Mouse (Mus musculus) lung, embryonic 15.5 days (tissue): ENCODE measurements around the gene Kazn. TPM values are rescaled to one million over a fixed set of nuclear protein-coding genes. Genes with fewer than 3 reads are reported as not detected.

ENCODE experiments used
- ATAC-seq: fragments of 200-750 bp; cut with Nextera tagmentation; 2 replicates; pipeline ENCODE4 v1.8.0; 2017; ENCODE audit warnings: moderate number of reproducible peaks, borderline replicate concordance; ENCODE audit not compliant: low FRiP score, low TSS enrichment; ENCODE audit errors: extremely low read depth
- H3K27ac ChIP-seq: fragments of 300-500 bp; sonication (generic); 2 replicates; pipeline ENCODE4 v1.5.1; 2015; ENCODE audit warnings: moderate library complexity, mild to moderate bottlenecking, inconsistent platforms
- H3K27me3 ChIP-seq: fragments of 300-500 bp; sonication (generic); 2 replicates; pipeline ENCODE4 v1.6.1; 2015; ENCODE audit warnings: inconsistent platforms
- H3K36me3 ChIP-seq: fragments of 300-500 bp; sonication (generic); 2 replicates; pipeline ENCODE4 v1.6.1; 2015; ENCODE audit warnings: inconsistent platforms
- H3K4me1 ChIP-seq: fragments of 300-500 bp; sonication (generic); 2 replicates; pipeline ENCODE4 v1.6.1; 2015; ENCODE audit warnings: inconsistent platforms
- H3K4me2 ChIP-seq: fragments of 300-500 bp; sonication (generic); 2 replicates; pipeline ENCODE4 v1.6.1; 2015; ENCODE audit warnings: inconsistent platforms, mild to moderate bottlenecking, moderate library complexity
- H3K4me3 ChIP-seq: fragments of 300-500 bp; sonication (generic); 2 replicates; pipeline ENCODE4 v1.5.1; 2015; ENCODE audit warnings: mild to moderate bottlenecking, inconsistent platforms
- H3K9ac ChIP-seq: fragments of 300-500 bp; sonication (generic); 2 replicates; pipeline ENCODE4 v1.6.1; 2015; ENCODE audit warnings: inconsistent platforms
- H3K9me3 ChIP-seq: fragments of 300-500 bp; sonication (generic); 2 replicates; pipeline ENCODE4 v1.6.1; 2016; ENCODE audit warnings: inconsistent platforms
- WGBS: fragments of 180-500 bp; shearing (Covaris S2); methylation state at CpG from one replicate; pipeline ENCODE4 v1.1.7; 2015; 5-methylcytosine and 5-hydroxymethylcytosine counted together
- polyA plus RNA-seq: library from polyadenylated mRNA; unstranded; fragments of >200 nt; fragmentation: Nextera tagmentation; extraction: Ambion mirVana; gene quantifications from 2 replicates; pipeline ENCODE4 v1.2.1, GENCODE M21; 2015

Kazn gene
- 13.3 and 13.6 TPM in 2 replicates for polyA plus RNA-seq

- peak within 1 kb of the TSS; percentile 96 for H3K4me2 ChIP-seq
- peak within 1 kb of the TSS; percentile 77 for H3K9ac ChIP-seq
- peak within 1 kb of the TSS; percentile 82 for H3K4me3 ChIP-seq
- H3K27ac ChIP-seq = peak within 1 kb of the TSS; percentile 78
- 11% methylated on average over 24 of the region's 46 CpGs for WGBS
- no peaks in the 10 kb centered on the region for H3K27me3 ChIP-seq
- peaks cover 42% of the 10 kb centered on the region for H3K4me1 ChIP-seq
- no peaks in the 10 kb centered on the region for H3K36me3 ChIP-seq
- ATAC-seq = peak; percentile 89
- no peaks in the 10 kb centered on the region for H3K9me3 ChIP-seq
Observed at GRCm38 (mm10) chr4:142239240-142240126, at the start of gene Kazn. Gene Kazn (minus strand): TSS chr4:142239401.

- no peak overlapping the region for H3K9ac ChIP-seq
- no peaks in the 10 kb centered on the region for H3K27me3 ChIP-seq
- WGBS = 78% methylated on average over 2 of the region's 2 CpGs
- H3K4me1 ChIP-seq = no peaks in the 10 kb centered on the region
- no peak overlapping the region for H3K4me2 ChIP-seq
- no peak overlapping the region for H3K4me3 ChIP-seq
- ATAC-seq = no peak
- H3K36me3 ChIP-seq = no peaks in the 10 kb centered on the region
- H3K9me3 ChIP-seq = no peaks in the 10 kb centered on the region
- no peak overlapping the region for H3K27ac ChIP-seq
Observed at GRCm38 (mm10) chr4:142285471-142285870, 46.3 kb upstream of the Kazn start.

DNA sequence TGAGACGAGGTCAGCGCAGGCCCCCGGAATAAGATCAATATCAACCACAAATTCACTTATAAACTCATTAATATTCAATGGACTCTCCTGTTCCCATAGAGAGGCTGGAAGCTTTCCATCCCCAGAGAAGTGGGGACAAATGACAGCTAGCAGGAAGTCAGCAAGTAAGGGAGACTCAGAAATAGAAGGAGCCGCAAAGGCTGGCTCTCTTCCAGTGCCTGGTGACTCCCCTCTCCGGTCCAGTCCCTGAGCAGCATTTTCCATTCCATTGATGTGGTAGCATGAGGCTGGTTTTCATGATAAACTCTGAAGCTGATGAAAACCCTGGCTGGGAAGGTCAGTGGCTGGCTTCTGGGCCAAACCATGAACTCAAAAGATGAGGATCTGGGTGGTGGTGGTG lies 44.7 kb upstream of the Kazn start:
- no peaks in the 10 kb centered on the region for H3K4me1 ChIP-seq
- H3K4me2 ChIP-seq = no peak overlapping the region
- ATAC-seq = no peak
- no peak overlapping the region for H3K4me3 ChIP-seq
- WGBS = 68% methylated on average over 5 of the region's 5 CpGs
- no peaks in the 10 kb centered on the region for H3K36me3 ChIP-seq
- no peaks in the 10 kb centered on the region for H3K27me3 ChIP-seq
- no peaks in the 10 kb centered on the region for H3K9me3 ChIP-seq
- no peak overlapping the region for H3K9ac ChIP-seq
- H3K27ac ChIP-seq = no peak overlapping the region

DNA sequence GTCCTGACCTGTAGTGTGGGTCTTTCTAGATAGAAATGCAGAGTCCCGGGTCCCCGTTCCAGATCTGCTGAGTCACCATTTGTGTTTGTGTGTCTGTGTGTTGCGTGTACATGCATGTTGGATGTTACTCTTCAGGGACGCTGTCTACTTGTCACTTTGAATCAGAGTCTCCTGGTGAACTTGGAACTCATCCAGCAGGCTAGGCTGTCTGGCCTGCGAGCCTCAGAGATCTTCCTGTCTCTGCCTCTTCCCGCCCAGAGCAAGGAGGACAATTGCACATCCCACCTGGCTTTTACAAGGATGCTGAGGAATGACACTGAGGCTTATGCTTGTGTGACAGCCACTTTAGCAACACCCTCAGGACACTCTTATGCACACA lies 39.0 kb upstream of the Kazn start:
- Histone ChIP-seq H3K27ac (no peak overlapping the region), H3K4me3 (no peak overlapping the region), H3K4me1 (peaks cover 9% of the 10 kb centered on the region), H3K4me2 (no peak overlapping the region), H3K36me3 (no peaks in the 10 kb centered on the region), H3K27me3 (no peaks in the 10 kb centered on the region), H3K9ac (no peak overlapping the region), H3K9me3 (no peaks in the 10 kb centered on the region)
- no peak for ATAC-seq
- 82% methylated on average over 6 of the region's 6 CpGs for WGBS

- Histone ChIP-seq H3K9ac (no peak overlapping the region), H3K27ac (no peak overlapping the region), H3K4me3 (no peak overlapping the region), H3K4me1 (peaks cover 9% of the 10 kb centered on the region), H3K27me3 (no peaks in the 10 kb centered on the region), H3K4me2 (peak overlapping the region; percentile 35; the same call in 1 of the 2 replicates), H3K9me3 (no peaks in the 10 kb centered on the region), H3K36me3 (no peaks in the 10 kb centered on the region)
- 29% methylated on average over 20 of the region's 20 CpGs for WGBS
- peak; percentile 58; the same call in 1 of the 2 replicates for ATAC-seq
Observed at GRCm38 (mm10) chr4:142277481-142278196, 38.4 kb upstream of the Kazn start.

DNA sequence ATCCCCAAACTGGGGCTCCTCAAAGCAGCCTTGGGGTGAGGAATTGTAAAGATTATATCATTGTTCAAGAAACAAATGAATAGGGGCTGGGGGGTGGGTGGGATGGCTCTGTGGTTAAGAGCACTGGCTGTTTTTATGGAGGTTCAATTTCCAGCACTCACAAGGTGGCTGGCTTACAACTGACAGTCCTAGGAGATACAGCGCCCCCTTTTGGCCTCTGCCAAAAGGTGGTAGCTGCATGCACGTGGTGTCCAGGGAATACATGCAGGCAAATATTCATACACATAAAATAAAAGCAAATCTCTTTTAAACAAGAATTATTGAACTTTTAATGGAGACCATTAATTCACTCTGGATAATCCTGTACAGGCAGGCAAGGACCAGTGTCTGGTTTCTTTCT lies 36.0 kb upstream of the Kazn start:
- Histone ChIP-seq H3K36me3 (no peaks in the 10 kb centered on the region), H3K9me3 (no peaks in the 10 kb centered on the region), H3K4me3 (no peak overlapping the region), H3K27ac (no peak overlapping the region), H3K9ac (no peak overlapping the region), H3K27me3 (no peaks in the 10 kb centered on the region), H3K4me2 (no peak overlapping the region), H3K4me1 (peaks cover 9% of the 10 kb centered on the region)
- WGBS = 42% methylated on average over 2 of the region's 2 CpGs
- ATAC-seq = no peak

- no peak overlapping the region for H3K4me3 ChIP-seq
- no peaks in the 10 kb centered on the region for H3K9me3 ChIP-seq
- no peaks in the 10 kb centered on the region for H3K36me3 ChIP-seq
- no peak overlapping the region for H3K9ac ChIP-seq
- no peak overlapping the region for H3K4me2 ChIP-seq
- no peak overlapping the region for H3K27ac ChIP-seq
- H3K27me3 ChIP-seq = no peaks in the 10 kb centered on the region
- no peak for ATAC-seq
- 79% methylated on average over 11 of the region's 11 CpGs for WGBS
- H3K4me1 ChIP-seq = peaks cover 9% of the 10 kb centered on the region
Observed at GRCm38 (mm10) chr4:142274441-142275234, 35.4 kb upstream of the Kazn start.

- no peaks in the 10 kb centered on the region for H3K4me1 ChIP-seq
- 82% methylated on average over 3 of the region's 3 CpGs for WGBS
- no peak overlapping the region for H3K9ac ChIP-seq
- H3K27ac ChIP-seq = no peak overlapping the region
- no peaks in the 10 kb centered on the region for H3K36me3 ChIP-seq
- H3K9me3 ChIP-seq = no peaks in the 10 kb centered on the region
- no peak for ATAC-seq
- no peak overlapping the region for H3K4me3 ChIP-seq
- no peaks in the 10 kb centered on the region for H3K27me3 ChIP-seq
- H3K4me2 ChIP-seq = no peak overlapping the region
Observed at GRCm38 (mm10) chr4:142271506-142271905, 32.3 kb upstream of the Kazn start.

DNA sequence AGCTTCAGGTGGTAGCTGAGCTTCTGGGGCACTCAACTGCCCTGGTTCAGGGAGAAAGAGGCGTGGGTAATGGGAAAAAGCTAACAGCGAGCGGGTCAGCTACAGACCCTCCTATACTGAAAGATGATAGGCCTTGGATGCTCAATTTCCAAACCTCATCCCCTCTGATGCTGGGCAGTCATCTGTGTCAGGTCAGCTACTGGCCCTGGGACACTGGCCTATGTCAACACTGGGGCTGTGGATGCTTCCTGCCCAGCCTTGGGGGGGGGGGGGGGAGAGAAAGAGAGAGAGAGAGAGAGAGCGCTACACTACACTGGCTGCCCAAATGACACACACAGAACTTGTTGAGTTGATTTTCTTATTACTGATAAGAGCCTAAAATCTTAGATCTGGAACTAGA lies 28.6 kb upstream of the Kazn start:
- H3K9ac ChIP-seq = no peak overlapping the region
- H3K9me3 ChIP-seq = no peaks in the 10 kb centered on the region
- no peak overlapping the region for H3K27ac ChIP-seq
- no peaks in the 10 kb centered on the region for H3K36me3 ChIP-seq
- H3K4me2 ChIP-seq = no peak overlapping the region
- no peaks in the 10 kb centered on the region for H3K27me3 ChIP-seq
- no peak overlapping the region for H3K4me3 ChIP-seq
- WGBS = 61% methylated on average over 4 of the region's 4 CpGs
- no peaks in the 10 kb centered on the region for H3K4me1 ChIP-seq
- ATAC-seq = no peak

GRCm38 (mm10) chr4:142267348-142267819 lies 28.2 kb upstream of the Kazn start:
- Histone ChIP-seq H3K27ac (no peak overlapping the region), H3K9me3 (no peaks in the 10 kb centered on the region), H3K36me3 (no peaks in the 10 kb centered on the region), H3K4me3 (no peak overlapping the region), H3K9ac (no peak overlapping the region), H3K4me1 (no peaks in the 10 kb centered on the region), H3K27me3 (no peaks in the 10 kb centered on the region), H3K4me2 (no peak overlapping the region)
- 29% methylated on average over 4 of the region's 4 CpGs for WGBS
- ATAC-seq = no peak

DNA sequence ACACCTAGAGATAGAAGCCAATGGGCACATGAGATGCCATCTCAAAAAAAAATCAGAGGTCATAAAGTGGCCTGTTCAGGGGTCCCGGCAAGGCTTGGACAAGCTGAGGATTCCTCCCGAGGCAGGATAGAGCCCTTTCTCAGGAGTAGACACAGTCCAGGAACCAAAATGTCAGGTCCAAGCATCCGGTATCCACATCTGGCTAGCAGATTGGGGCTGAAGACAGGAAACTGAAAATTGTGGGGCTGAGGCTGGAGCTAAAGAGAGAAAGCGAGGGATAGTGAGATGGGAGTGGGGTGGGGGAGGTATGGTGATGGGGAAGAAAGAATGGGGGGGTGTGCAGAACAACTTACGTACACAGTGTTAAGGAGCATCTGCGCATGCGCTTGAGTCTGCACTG lies 25.1 kb upstream of the Kazn start:
- H3K4me2 ChIP-seq = no peak overlapping the region
- WGBS = 88% methylated on average over 7 of the region's 7 CpGs
- no peak for ATAC-seq
- H3K4me3 ChIP-seq = no peak overlapping the region
- H3K4me1 ChIP-seq = no peaks in the 10 kb centered on the region
- no peaks in the 10 kb centered on the region for H3K27me3 ChIP-seq
- no peaks in the 10 kb centered on the region for H3K36me3 ChIP-seq
- H3K9ac ChIP-seq = no peak overlapping the region
- no peaks in the 10 kb centered on the region for H3K9me3 ChIP-seq
- H3K27ac ChIP-seq = no peak overlapping the region
